Mouse (Mus musculus) spleen, adult 2 months (tissue): ENCODE results near the gene Gmds.

Experiments
- CTCF ChIP-seq: fragments of 200-500 bp; IDR thresholded peaks from 2 replicates; pipeline ENCODE4 v1.5.1; 2011; ENCODE audit warnings: mild to moderate bottlenecking, inconsistent platforms; ENCODE audit not compliant: insufficient read depth, insufficient read length, insufficient replicate concordance; ENCODE audit errors: extremely low read depth
- POLR2A ChIP-seq: fragments of 200-500 bp; IDR thresholded peaks from 2 replicates; pipeline ENCODE4 v1.6.1; 2011; ENCODE audit warnings: low read depth, low read length, inconsistent platforms

- TF ChIP-seq CTCF = no peak
- TF ChIP-seq POLR2A = no peak
Observed at GRCm38 (mm10) chr13:31888500-31888899, 450.0 kb downstream of the Gmds start.
